Mouse (Mus musculus): ENCODE data around the gene Tmem88b. TPM values are rescaled to one million over a fixed set of nuclear protein-coding genes. Genes with fewer than 3 reads are reported as not detected.
"Not testable (repeated sequence)": the region's sequence is repeated elsewhere in the genome, so short reads cannot be mapped to it uniquely, and the experiment has no call there.

The Tmem88b gene
- total RNA-seq, 2 experiments from 2014 or later, result 0.79 to 0.84 TPM

GRCm38 (mm10) chr4:155790021-155790489 is 4.4 kb upstream of the Tmem88b start, which contains the start of gene Ankrd65:
Gene Ankrd65, plus strand, starts transcription at chr4:155790439.
- DNase-seq (ENCODE audit: low spot score in 2 of 2), result no peak

- not testable (repeated sequence) for DNase-seq (ENCODE audit: low spot score in 2 of 2)
Measured at GRCm38 (mm10) chr4:155788833-155789232, 3.2 kb upstream of the Tmem88b start.

- DNase-seq (ENCODE audit: low spot score in 2 of 2), result no peak
Measured at GRCm38 (mm10) chr4:155788300-155788699, 2.6 kb upstream of the Tmem88b start.

- no peak for DNase-seq (ENCODE audit: low spot score in 2 of 2)
Measured at GRCm38 (mm10) chr4:155785246-155785645, 428 bp downstream of the Tmem88b start.

GRCm38 (mm10) chr4:155784081-155784701 is 1.5 kb downstream of the Tmem88b start:
- peak; percentile 46 to 51 for DNase-seq (ENCODE audit: low spot score in 2 of 2)

GRCm38 (mm10) chr4:155783486-155784080 is 2.1 kb downstream of the Tmem88b start:
- DNase-seq (ENCODE audit: low spot score in 2 of 2), result no peak

- no peak for DNase-seq (ENCODE audit: low spot score in 2 of 2)
Measured at GRCm38 (mm10) chr4:155780895-155781294, 4.8 kb downstream of the Tmem88b start.

GRCm38 (mm10) chr4:155779498-155779897 is 6.2 kb downstream of the Tmem88b start:
- DNase-seq (ENCODE audit: low spot score in 2 of 2), result no peak

GRCm38 (mm10) chr4:155777816-155778215 is 7.9 kb downstream of the Tmem88b start:
- no peak for DNase-seq (ENCODE audit: low spot score in 2 of 2)

GRCm38 (mm10) chr4:155776704-155777335 is 8.9 kb downstream of the Tmem88b start:
- no peak for DNase-seq (ENCODE audit: low spot score in 2 of 2)

GRCm38 (mm10) chr4:155775855-155776254 is 9.8 kb downstream of the Tmem88b start:
- no peak for DNase-seq (ENCODE audit: low spot score in 2 of 2)

- no peak for DNase-seq (ENCODE audit: low spot score in 2 of 2)
Measured at GRCm38 (mm10) chr4:155774971-155775740, 10.5 kb downstream of the Tmem88b start.

GRCm38 (mm10) chr4:155774280-155774754 is 11.4 kb downstream of the Tmem88b start, which contains the start of gene Vwa1:
Gene Vwa1, minus strand, starts transcription at chr4:155774698.
- DNase-seq (ENCODE audit: low spot score in 2 of 2), result peak; percentile 60 to 70

GRCm38 (mm10) chr4:155773335-155774078 is 12.2 kb downstream of the Tmem88b start:
- DNase-seq (ENCODE audit: low spot score in 2 of 2), result no peak

- no peak for DNase-seq (ENCODE audit: low spot score in 2 of 2)
Measured at GRCm38 (mm10) chr4:155772786-155773185, 12.9 kb downstream of the Tmem88b start.

GRCm38 (mm10) chr4:155771706-155772105 is 14.0 kb downstream of the Tmem88b start:
- DNase-seq (ENCODE audit: low spot score in 2 of 2), result no peak

GRCm38 (mm10) chr4:155770626-155771025 is 15.0 kb downstream of the Tmem88b start:
- DNase-seq (ENCODE audit: low spot score in 2 of 2), result no peak

- DNase-seq (ENCODE audit: low spot score in 2 of 2), result peak; percentile 83
Measured at GRCm38 (mm10) chr4:155769880-155770512, 15.7 kb downstream of the Tmem88b start.

- DNase-seq (ENCODE audit: low spot score in 2 of 2), result no peak
Measured at GRCm38 (mm10) chr4:155769496-155769879, 16.2 kb downstream of the Tmem88b start.

- DNase-seq (ENCODE audit: low spot score in 2 of 2), result no peak
Measured at GRCm38 (mm10) chr4:155762357-155762756, 23.3 kb downstream of the Tmem88b start.

Measured in adrenal gland, postnatal 4 days (tissue).